In the genomic region with DNA sequence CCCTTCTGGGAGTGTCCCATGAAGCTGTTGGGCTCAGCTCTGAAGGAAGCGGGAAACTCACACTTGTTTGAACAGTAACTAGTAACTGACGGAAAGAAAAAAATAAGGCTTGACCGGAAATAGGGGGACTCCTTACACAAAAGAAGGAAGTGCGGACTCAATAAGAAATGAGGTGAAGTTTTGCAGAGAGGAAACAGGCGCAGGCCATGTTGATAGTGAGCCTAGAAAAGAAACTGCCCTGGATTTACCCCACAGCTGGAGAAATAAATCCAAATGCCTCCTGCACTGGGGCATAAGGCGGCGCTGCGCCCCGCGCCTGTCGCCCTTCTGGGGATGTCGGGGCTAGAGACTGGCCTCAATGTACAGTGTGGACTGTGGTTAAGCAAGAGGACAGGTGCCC, we compare ENCODE assay signal across 11 mouse cellular contexts.
DNase-seq lines count a peak whose midpoint lies in the region; ATAC-seq and TF ChIP-seq lines count a peak whose summit lies in the region.
"Had no signal": no experiment of that assay in that cellular context is flagged by ENCODE, and none has a peak within 500 bp of the region (broad histone marks: within the 10 kb centered on the region; RNA-seq: fewer than 3 reads in every experiment).

No protein-coding gene starts in this region.

- peak; percentile 20 for DNase-seq in kidney, adult 9 months
- DNase-seq in kidney, adult 18-20 months: no peak
- peak; percentile 65 for DNase-seq in lung, postnatal 0 days (ENCODE audit: low spot score)
- DNase-seq in spleen, adult 18-20 months: no peak
- no peak for DNase-seq in adrenal gland, adult 18-20 months (ENCODE audit: low spot score in 2 of 2)
- DNase-seq in yolk sac, embryonic 10.5 days (ENCODE audit: low spot score): no peak
- DNase-seq: adrenal gland, adult 8-10 months; embryo, embryonic 11 days had no signal

- no peak overlapping the region for H3K4me2 ChIP-seq in heart, embryonic 12.5 days
- no peak overlapping the region for H3K4me2 ChIP-seq in lung, postnatal 0 days (replicated peaks; ENCODE audit: low read depth, low read length)

- H3K27me3 ChIP-seq in heart, embryonic 12.5 days (replicated peaks): no peaks in the 10 kb centered on the region
- H3K27me3 ChIP-seq in lung, postnatal 0 days (replicated peaks; ENCODE audit: insufficient read depth, low read length): no peaks in the 10 kb centered on the region
- H3K27me3 ChIP-seq: Patski had no signal

- 69% methylated on average over 12 of the region's 12 CpGs for WGBS in heart, embryonic 12.5 days
- WGBS in lung, postnatal 0 days: 65% methylated on average over 12 of the region's 12 CpGs

- peak overlapping the region; percentile 44 for H3K27ac ChIP-seq in heart, embryonic 12.5 days (ENCODE audit: poor library complexity, severe bottlenecking)
- H3K27ac ChIP-seq in lung, postnatal 0 days (ENCODE audit: low read length): peak overlapping the region; percentile 11; the same call in 1 of the 2 replicates

- TF ChIP-seq EP300 in lung, postnatal 0 days (IDR thresholded peaks at IDR 0.05): peak; percentile 62; the same call in 1 of the 2 replicates

- no peak overlapping the region for H3K4me3 ChIP-seq in heart, embryonic 12.5 days
- no peak overlapping the region for H3K4me3 ChIP-seq in lung, postnatal 0 days (ENCODE audit: low read depth, low read length)

- H3K9ac ChIP-seq in heart, embryonic 12.5 days: no peak overlapping the region
- no peak overlapping the region for H3K9ac ChIP-seq in lung, postnatal 0 days (replicated peaks; ENCODE audit: low read depth)

- H3K36me3 ChIP-seq in heart, embryonic 12.5 days: no peaks in the 10 kb centered on the region
- no peaks in the 10 kb centered on the region for H3K36me3 ChIP-seq in lung, postnatal 0 days (ENCODE audit: insufficient read depth, low read length)

- H3K9me3 ChIP-seq in heart, embryonic 12.5 days (replicated peaks): no peaks in the 10 kb centered on the region
- no peaks in the 10 kb centered on the region for H3K9me3 ChIP-seq in lung, postnatal 0 days (ENCODE audit: low read length)

- ATAC-seq in common myeloid progenitor, adult 5-6 weeks (replicated peaks; ENCODE audit: low read depth, poor library complexity, severe bottlenecking): peak; percentile 12; the same call in 1 of the 2 replicates
- peak; percentile 69 for ATAC-seq in heart, embryonic 12.5 days (ENCODE audit: insufficient number of reproducible peaks, low FRiP score)
- ATAC-seq in lung, postnatal 0 days: peak; percentile 43
- ATAC-seq: Patski had no signal

- peaks cover 20% of the 10 kb centered on the region for H3K4me1 ChIP-seq in heart, embryonic 12.5 days (replicated peaks)
- H3K4me1 ChIP-seq in lung, postnatal 0 days (ENCODE audit: insufficient read depth, low read depth, low read length): peaks cover 13% of the 10 kb centered on the region

- TF ChIP-seq CTCF in lung, postnatal 0 days (IDR thresholded peaks at IDR 0.05): peak; percentile 40

Comparison
In these comparisons a context has a peak if more than half of its experiments do, and no peak if none do; other contexts are left out.
1. DNase-seq: peak in kidney, adult 9 months (single experiment) and lung, postnatal 0 days (single experiment); none in kidney, adult 18-20 months (single experiment), spleen, adult 18-20 months (0 of 2), adrenal gland, adult 18-20 months (0 of 2) and yolk sac, embryonic 10.5 days (single experiment).
2. ATAC-seq: peak in every context shown above with its lines; median percentile 69 in heart, embryonic 12.5 days; 43 in lung, postnatal 0 days; 12 in common myeloid progenitor, adult 5-6 weeks.